Comparison of ENCODE assay signal across 27 mouse cellular contexts in the genomic region with DNA sequence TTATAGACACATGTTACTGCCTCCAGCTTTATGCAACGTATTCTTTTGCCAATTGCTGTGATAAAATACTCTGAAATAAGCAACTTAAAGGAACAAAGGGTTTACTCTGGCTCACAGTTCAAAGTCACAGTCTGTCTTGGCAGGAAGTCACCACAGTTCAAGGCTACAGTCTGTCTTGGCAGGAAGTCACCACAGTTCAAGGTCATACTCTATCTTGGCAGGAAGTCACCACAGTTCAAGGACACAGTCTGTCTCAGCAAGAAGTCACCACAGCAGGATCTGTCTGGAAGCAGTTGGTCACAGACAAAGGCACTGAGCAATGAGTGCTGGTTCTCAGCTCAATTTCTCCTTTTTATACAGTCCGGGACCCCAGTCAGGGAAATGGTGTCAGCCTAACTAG.
"Had no signal": no experiment of that assay in that cellular context is flagged by ENCODE, and none has a peak within 500 bp of the region (broad histone marks: within the 10 kb centered on the region; RNA-seq: fewer than 3 reads in every experiment).

No protein-coding gene starts in this region.

- H3K9me3 ChIP-seq: heart, embryonic 15.5 days; hindbrain, embryonic 13.5 days; hindbrain, embryonic 15.5 days; kidney, embryonic 15.5 days; limb, embryonic 13.5 days; limb, embryonic 15.5 days; liver, embryonic 12.5 days had no signal

- H3K9ac ChIP-seq: heart, embryonic 13.5 days; heart, embryonic 15.5 days; hindbrain, embryonic 13.5 days; hindbrain, embryonic 15.5 days; kidney, embryonic 15.5 days; limb, embryonic 13.5 days; limb, embryonic 15.5 days; liver, embryonic 12.5 days; liver, embryonic 14.5 days had no signal

- H3K27ac ChIP-seq: heart, embryonic 13.5 days; heart, embryonic 15.5 days; hindbrain, embryonic 13.5 days; hindbrain, embryonic 15.5 days; hindbrain, postnatal 0 days; kidney, embryonic 15.5 days; kidney, postnatal 0 days; left cerebral cortex, adult 2 months; limb, embryonic 13.5 days; limb, embryonic 15.5 days; liver, embryonic 12.5 days; liver, embryonic 14.5 days had no signal

- H3K4me2 ChIP-seq: heart, embryonic 11.5 days; heart, embryonic 13.5 days; heart, embryonic 15.5 days; hindbrain, embryonic 13.5 days; hindbrain, embryonic 15.5 days; kidney, embryonic 15.5 days; limb, embryonic 13.5 days; limb, embryonic 15.5 days; liver, embryonic 12.5 days had no signal

- H3K36me3 ChIP-seq: heart, embryonic 13.5 days; heart, embryonic 15.5 days; hindbrain, embryonic 13.5 days; hindbrain, embryonic 15.5 days; kidney, embryonic 15.5 days; limb, embryonic 13.5 days; limb, embryonic 15.5 days; liver, embryonic 12.5 days had no signal

- DNase-seq: gastrocnemius, postnatal 14 days; gastrocnemius, postnatal 36 days; heart, adult 18-20 months; heart, postnatal 14 days; heart, postnatal 36 days; kidney, adult 11 months; kidney, adult 2 months; kidney, adult 9 months; kidney, postnatal 14 days; kidney, postnatal 36 days; layer of hippocampus, adult 9-11 months; layer of hippocampus, postnatal 36 days; left cerebral cortex, postnatal 4 days had no signal

- H3K4me1 ChIP-seq: heart, embryonic 13.5 days; heart, embryonic 15.5 days; hindbrain, embryonic 13.5 days; hindbrain, embryonic 15.5 days; kidney, embryonic 15.5 days; limb, embryonic 13.5 days; limb, embryonic 15.5 days; liver, embryonic 12.5 days had no signal

- H3K4me3 ChIP-seq: heart, embryonic 13.5 days; heart, embryonic 15.5 days; hindbrain, embryonic 13.5 days; hindbrain, embryonic 15.5 days; kidney, embryonic 15.5 days; left cerebral cortex, adult 2 months; limb, embryonic 13.5 days; limb, embryonic 15.5 days; liver, embryonic 12.5 days had no signal

- ATAC-seq: hindbrain, postnatal 0 days; intestine, embryonic 16.5 days; liver, embryonic 12.5 days had no signal

- H3K27me3 ChIP-seq: heart, embryonic 13.5 days; heart, embryonic 15.5 days; hindbrain, embryonic 13.5 days; hindbrain, embryonic 15.5 days; kidney, embryonic 15.5 days; limb, embryonic 13.5 days; limb, embryonic 15.5 days; liver, embryonic 12.5 days had no signal
